Mouse (Mus musculus) gastrocnemius, adult 2 months (tissue): ENCODE data around the gene Crip2. TPM values are rescaled to one million over a fixed set of nuclear protein-coding genes. Genes with fewer than 3 reads are reported as not detected.

Source experiments
- DNase-seq: peaks from one replicate; pipeline ENCODE4 v3.0.0; 2022
- H3K27ac ChIP-seq: fragments of 200-600 bp; 2 replicates; pipeline ENCODE4 v1.8.1; 2022; ENCODE audit warnings: mild to moderate bottlenecking
- H3K4me3 ChIP-seq: fragments of 200-600 bp; 2 replicates; pipeline ENCODE4 v1.8.1; 2022; ENCODE audit warnings: mild to moderate bottlenecking, moderate library complexity
- CTCF ChIP-seq: fragments of 200-600 bp; IDR thresholded peaks from 2 replicates; pipeline ENCODE4 v1.8.1; 2022; ENCODE audit warnings: antibody characterized with exemption, mild to moderate bottlenecking, moderate library complexity
- intact Hi-C: fragments of 180-260 bp; cut with DNase I; formaldehyde crosslinking; loops from one replicate; pipeline ENCODE4 v1.15.1; 2025
- total RNA-seq, 2 experiments: library from RNA; stranded (reverse); gene quantifications; 2 replicates each; pipeline ENCODE4 v1.2.3; 2021

Crip2 gene
- total RNA-seq, 2 experiments from 2014 or later: 32.4 to 41.1 TPM

- no peak for DNase-seq
- H3K27ac ChIP-seq: no peak overlapping the region
- intact Hi-C loops: no loop called here
- H3K4me3 ChIP-seq: no peak overlapping the region
- TF ChIP-seq CTCF: no peak
These were observed 5.5 kb upstream of the Crip2 start for GRCm38 (mm10) chr12:113134502-113134901.

GRCm38 (mm10) chr12:113135401-113135800, 4.6 kb upstream of the Crip2 start:
- intact Hi-C loops: no loop called here
- Histone ChIP-seq H3K27ac (no peak overlapping the region), H3K4me3 (no peak overlapping the region)
- no peak for DNase-seq
- TF ChIP-seq CTCF: no peak

GRCm38 (mm10) chr12:113136492-113137020, 3.5 kb upstream of the Crip2 start:
- no peak for TF ChIP-seq CTCF
- Histone ChIP-seq H3K4me3 (no peak overlapping the region), H3K27ac (no peak overlapping the region)
- DNase-seq: no peak
- intact Hi-C loops: no loop called here

GRCm38 (mm10) chr12:113137260-113138213, 2.5 kb upstream of the Crip2 start:
- intact Hi-C loops: no loop called here
- H3K4me3 ChIP-seq: no peak overlapping the region
- no peak overlapping the region for H3K27ac ChIP-seq
- TF ChIP-seq CTCF: no peak
- no peak for DNase-seq

- no peak overlapping the region for H3K4me3 ChIP-seq
- TF ChIP-seq CTCF: no peak
- DNase-seq: no peak
- no peak overlapping the region for H3K27ac ChIP-seq
- intact Hi-C loops: no loop called here
These were observed 1.7 kb upstream of the Crip2 start for GRCm38 (mm10) chr12:113138291-113138690.

GRCm38 (mm10) chr12:113138901-113139864, 853 bp upstream of the Crip2 start:
- peak overlapping the region; percentile 93 for H3K4me3 ChIP-seq
- H3K27ac ChIP-seq: peak overlapping the region; percentile 90
- DNase-seq: no peak
- intact Hi-C loops: no loop called here
- no peak for TF ChIP-seq CTCF

GRCm38 (mm10) chr12:113140616-113141411, 778 bp downstream of the Crip2 start:
- no peak for DNase-seq
- Histone ChIP-seq H3K27ac (peak overlapping the region; percentile 90), H3K4me3 (peak overlapping the region; percentile 93)
- intact Hi-C loops: no loop called here
- TF ChIP-seq CTCF: no peak

GRCm38 (mm10) chr12:113141531-113141973, 1.5 kb downstream of the Crip2 start:
- peak; percentile 79 for DNase-seq
- intact Hi-C loops: no loop called here

GRCm38 (mm10) chr12:113142021-113142975, 2.3 kb downstream of the Crip2 start:
- Histone ChIP-seq H3K4me3 (peak overlapping the region; percentile 93), H3K27ac (peak overlapping the region; percentile 90)
- TF ChIP-seq CTCF: 0 out of 2 replicates have a peak, but pooled peaks have one; percentile 0
- intact Hi-C loops: no loop called here
- DNase-seq: peak; percentile 90

More at GRCm38 (mm10) chr12:113141531-113141973, 1.5 kb downstream of the Crip2 start:
- no peak for TF ChIP-seq CTCF
- Histone ChIP-seq H3K4me3 (peak overlapping the region; percentile 93), H3K27ac (peak overlapping the region; percentile 90)

GRCm38 (mm10) chr12:113143164-113143563, 3.1 kb downstream of the Crip2 start:
- H3K27ac ChIP-seq: peak overlapping the region; percentile 90
- TF ChIP-seq CTCF: peak; percentile 1; the same call in 1 of the 2 replicates
- no peak for DNase-seq
- peak overlapping the region; percentile 93 for H3K4me3 ChIP-seq
- intact Hi-C loops: no loop called here
